Mouse (Mus musculus) G1E (cell line): ENCODE results near the gene Mfsd4b3.

Experiments
- CTCF ChIP-seq: IDR thresholded peaks from 2 replicates; pipeline ENCODE4 v1.5.1; 2012; ENCODE audit warnings: low read depth, low read length, inconsistent platforms, mixed read lengths
- GATA1 ChIP-seq: IDR thresholded peaks from 2 replicates; pipeline ENCODE4 v1.6.1; 2012; ENCODE audit warnings: borderline replicate concordance, low read length, inconsistent platforms, mixed read lengths
- GATA2 ChIP-seq: IDR thresholded peaks from 2 replicates; pipeline ENCODE4 v1.6.1; 2012; ENCODE audit warnings: low read depth, low read length, inconsistent platforms, borderline replicate concordance
- POLR2AphosphoS5 ChIP-seq: IDR thresholded peaks from 2 replicates; pipeline ENCODE4 v1.6.1; 2012; ENCODE audit warnings: low read depth, low read length, inconsistent platforms; ENCODE audit not compliant: insufficient replicate concordance
- TAL1 ChIP-seq: conservative IDR thresholded peaks from 2 replicates; pipeline ENCODE4 v1.6.1; 2012; ENCODE audit warnings: low read depth, low read length, inconsistent platforms, mixed read lengths

DNA sequence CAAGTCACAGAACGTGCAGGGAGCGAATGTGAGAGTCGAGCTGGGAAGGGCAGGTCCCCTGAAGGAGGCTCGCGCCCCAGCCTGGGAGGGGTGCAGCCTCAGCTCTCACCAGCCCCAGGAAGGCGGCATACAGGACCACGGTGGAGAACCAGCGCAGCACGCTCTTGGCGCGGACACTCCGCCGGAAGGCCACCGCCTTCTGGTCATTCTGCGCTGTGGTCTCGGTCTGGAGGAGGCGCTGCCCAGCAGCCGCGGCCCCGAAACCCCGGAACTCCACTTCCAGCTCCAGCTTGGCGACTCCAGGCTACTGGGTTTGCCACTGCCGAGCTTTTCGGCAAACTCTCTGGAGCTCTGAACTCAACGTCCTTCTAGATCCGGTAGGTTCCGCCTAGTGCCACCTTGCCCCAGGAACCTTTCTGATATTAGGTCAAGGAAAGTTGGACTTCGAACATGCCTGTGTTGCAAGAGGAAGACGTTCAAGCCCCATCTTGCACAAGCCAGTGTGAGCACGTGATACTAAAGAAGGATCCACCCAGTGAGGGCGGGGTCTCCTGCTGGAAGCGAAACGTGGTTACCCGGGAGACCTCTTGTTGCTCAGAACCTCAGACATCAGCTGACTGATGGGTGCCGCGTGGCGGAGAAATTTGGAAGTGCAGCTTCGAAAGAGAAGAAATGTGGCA, at the start of gene Mfsd4b3:
- TF ChIP-seq CTCF (no peak), TAL1 (no peak), GATA1 (no peak), POLR2AphosphoS5 (no peak), GATA2 (no peak)
